Mouse (Mus musculus) heart, embryonic 13.5 days (tissue): ENCODE measurements around the gene Ost4. TPM values are rescaled to one million over a fixed set of nuclear protein-coding genes. Genes with fewer than 3 reads are reported as not detected.

Experiments
- ATAC-seq: fragments of 200-750 bp; cut with Nextera tagmentation; 2 replicates; pipeline ENCODE4 v1.8.0; 2017; ENCODE audit warnings: moderate TSS enrichment; ENCODE audit not compliant: insufficient number of reproducible peaks, low FRiP score, low TSS enrichment; ENCODE audit errors: extremely low read depth
- H3K27ac ChIP-seq: fragments of 300-500 bp; sonication (generic); replicated peaks from 2 replicates; pipeline ENCODE4 v1.5.1; 2015; ENCODE audit warnings: moderate library complexity, mild to moderate bottlenecking, inconsistent platforms
- H3K27me3 ChIP-seq: fragments of 300-500 bp; sonication (generic); replicated peaks from 2 replicates; pipeline ENCODE4 v1.6.1; 2015; ENCODE audit warnings: mild to moderate bottlenecking, inconsistent platforms
- H3K36me3 ChIP-seq: fragments of 300-500 bp; sonication (generic); 2 replicates; pipeline ENCODE4 v1.6.1; 2015; ENCODE audit warnings: mild to moderate bottlenecking, inconsistent platforms
- H3K4me1 ChIP-seq: fragments of 300-500 bp; sonication (generic); 2 replicates; pipeline ENCODE4 v1.6.1; 2015; ENCODE audit warnings: inconsistent platforms
- H3K4me2 ChIP-seq: fragments of 300-500 bp; sonication (generic); 2 replicates; pipeline ENCODE4 v1.6.1; 2015; ENCODE audit warnings: inconsistent platforms, mild to moderate bottlenecking, moderate library complexity
- H3K4me3 ChIP-seq: fragments of 300-500 bp; sonication (generic); 2 replicates; pipeline ENCODE4 v1.5.1; 2015; ENCODE audit warnings: moderate library complexity, mild to moderate bottlenecking, inconsistent platforms
- H3K9ac ChIP-seq: fragments of 300-500 bp; sonication (generic); 2 replicates; pipeline ENCODE4 v1.6.1; 2015; ENCODE audit warnings: inconsistent platforms, mild to moderate bottlenecking, moderate library complexity
- H3K9me3 ChIP-seq: fragments of 300-500 bp; sonication (generic); 2 replicates; pipeline ENCODE4 v1.6.1; 2016; ENCODE audit warnings: inconsistent platforms
- WGBS: fragments of 180-500 bp; shearing (Covaris S2); methylation state at CpG from one replicate; pipeline ENCODE4 v1.1.7; 2015; ENCODE audit warnings: mixed read lengths; 5-methylcytosine and 5-hydroxymethylcytosine counted together
- polyA plus RNA-seq: library from polyadenylated mRNA; unstranded; fragments of >200 nt; fragmentation: Nextera tagmentation; extraction: Ambion mirVana; gene quantifications from 2 replicates; pipeline ENCODE4 v1.2.1, GENCODE M21; 2015

Ost4 gene
- polyA plus RNA-seq, 1 experiment from 2014 or later = 421 TPM

DNA sequence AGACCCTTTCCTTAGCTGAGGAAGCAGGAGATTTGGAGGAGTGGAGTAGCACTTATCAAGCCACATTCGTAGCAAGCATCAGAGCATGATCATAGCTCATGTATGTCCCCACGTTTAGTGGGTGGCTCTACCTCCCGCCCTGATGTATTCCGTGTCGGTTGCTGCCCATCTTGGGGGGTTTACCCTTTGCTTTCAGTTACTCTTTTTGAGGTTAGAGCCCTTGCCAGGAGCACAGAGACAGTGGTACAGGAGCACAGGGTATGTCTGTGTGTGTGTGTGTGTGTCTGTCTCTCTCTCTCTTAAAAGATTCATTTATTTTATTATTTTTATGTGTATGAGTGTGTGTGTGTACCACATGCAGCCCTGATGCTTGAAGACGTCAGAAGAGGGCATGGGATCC, 15.5 kb upstream of the Ost4 start:
- no peak for ATAC-seq
- Histone ChIP-seq H3K27ac (no peak overlapping the region), H3K4me3 (peak overlapping the region; percentile 64; the same call in 1 of the 2 replicates), H3K36me3 (peaks cover 30% of the 10 kb centered on the region), H3K4me2 (peak overlapping the region; percentile 79), H3K9me3 (no peaks in the 10 kb centered on the region), H3K4me1 (peaks cover 36% of the 10 kb centered on the region), H3K9ac (peak overlapping the region; percentile 81; the same call in 1 of the 2 replicates), H3K27me3 (peaks cover 2% of the 10 kb centered on the region; the same call in 1 of the 2 replicates)
- WGBS = 74% methylated on average over 6 of the region's 6 CpGs

DNA sequence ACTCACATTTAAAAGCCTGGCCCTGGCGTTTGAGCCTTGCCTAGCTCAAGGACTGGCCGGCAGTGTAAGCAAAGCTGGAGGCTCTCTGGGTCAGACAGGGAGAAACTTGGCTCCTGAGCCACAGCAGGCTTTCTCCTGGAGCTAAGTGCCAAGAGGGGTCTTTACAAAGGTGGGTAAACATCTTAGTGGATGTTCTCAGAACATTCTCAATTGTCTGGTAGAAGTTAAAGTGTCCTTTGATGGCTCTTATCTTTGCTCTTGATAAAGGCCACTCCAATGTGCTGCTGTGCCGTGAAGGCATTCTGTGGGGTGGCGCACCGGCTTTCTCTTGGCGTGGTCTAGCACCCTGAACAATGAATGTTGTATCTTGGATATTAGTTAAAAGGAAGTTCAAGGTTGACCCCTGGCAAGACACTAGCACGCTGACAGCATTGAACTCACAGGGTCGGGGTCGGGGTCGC, 15.0 kb upstream of the Ost4 start:
- peak overlapping the region; percentile 81 for H3K27ac ChIP-seq
- peak overlapping the region; percentile 81 for H3K9ac ChIP-seq
- ATAC-seq = no peak
- H3K27me3 ChIP-seq = peaks cover 2% of the 10 kb centered on the region; the same call in 1 of the 2 replicates
- H3K4me3 ChIP-seq = peak overlapping the region; percentile 64
- WGBS = 44% methylated on average over 10 of the region's 10 CpGs
- H3K4me1 ChIP-seq = peaks cover 35% of the 10 kb centered on the region
- peak overlapping the region; percentile 79 for H3K4me2 ChIP-seq
- H3K36me3 ChIP-seq = peaks cover 35% of the 10 kb centered on the region
- H3K9me3 ChIP-seq = no peaks in the 10 kb centered on the region

DNA sequence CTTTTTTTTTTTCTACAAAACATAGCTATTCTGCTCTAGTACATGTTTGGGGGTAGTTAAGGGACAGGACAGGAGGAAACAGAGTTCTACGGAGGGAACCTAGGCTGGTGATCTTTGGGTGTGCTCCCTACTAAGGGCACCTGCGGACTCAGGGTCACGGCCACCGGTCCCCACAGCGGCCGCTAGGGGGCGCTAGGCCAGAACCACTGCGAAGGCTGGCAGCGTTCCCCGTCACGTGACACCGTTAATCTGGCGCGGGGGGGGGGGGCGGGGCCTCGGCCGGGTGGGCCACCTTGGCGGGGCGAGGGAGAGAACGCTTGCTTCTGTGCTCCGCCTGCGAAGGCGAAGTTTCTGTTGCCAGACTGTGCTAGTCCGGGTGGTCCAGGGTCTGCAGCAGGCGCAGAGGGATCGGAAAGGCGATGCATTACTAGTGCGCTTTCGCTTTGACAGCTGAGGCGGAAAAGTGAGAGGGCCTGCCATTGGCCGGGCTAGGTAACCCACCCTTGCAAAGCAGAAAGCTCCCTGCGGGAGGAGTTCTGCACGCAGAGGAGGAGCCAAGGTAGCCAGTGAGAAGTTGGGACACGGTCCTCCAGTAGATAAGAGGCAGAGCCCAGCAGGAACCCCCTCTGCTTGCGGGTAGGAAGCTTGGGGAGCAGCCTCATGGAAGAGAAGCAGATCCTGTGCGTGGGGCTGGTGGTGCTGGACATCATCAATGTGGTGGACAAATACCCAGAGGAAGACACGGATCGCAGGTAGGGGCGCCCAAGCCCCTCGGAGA, 13.9 kb upstream of the Ost4 start, which contains the start of gene Khk:
Gene Khk, plus strand, starts transcription at position 176 of the 778 bp plus-strand sequence.
- H3K4me1 ChIP-seq = peaks cover 46% of the 10 kb centered on the region
- WGBS = under 1% methylated on average over 39 of the region's 40 CpGs
- ATAC-seq = peak; percentile 72

GRCm38 (mm10) chr5:30920621-30921020, 13.0 kb upstream of the Ost4 start:
- Histone ChIP-seq H3K4me3 (0 out of 2 replicates have a peak overlapping the region, but pooled peaks have one; percentile 64), H3K4me2 (peak overlapping the region; percentile 79), H3K27ac (no peak overlapping the region), H3K9ac (peak overlapping the region; percentile 61; the same call in 1 of the 2 replicates), H3K4me1 (peaks cover 54% of the 10 kb centered on the region), H3K9me3 (no peaks in the 10 kb centered on the region), H3K36me3 (peaks cover 46% of the 10 kb centered on the region), H3K27me3 (peaks cover 2% of the 10 kb centered on the region; the same call in 1 of the 2 replicates)
- WGBS = 61% methylated on average over 19 of the region's 19 CpGs
- no peak for ATAC-seq

More for the DNA sequence above, 13.9 kb upstream of the Ost4 start, which contains the start of gene Khk:
- Histone ChIP-seq H3K9ac (peak within 1 kb of the TSS; percentile 81), H3K27ac (peak within 1 kb of the TSS; percentile 81), H3K27me3 (peaks cover 2% of the 10 kb centered on the region; the same call in 1 of the 2 replicates), H3K9me3 (no peaks in the 10 kb centered on the region), H3K4me3 (peak within 1 kb of the TSS; percentile 64), H3K36me3 (peaks cover 46% of the 10 kb centered on the region), H3K4me2 (peak within 1 kb of the TSS; percentile 79)

- ATAC-seq = no peak
- Histone ChIP-seq H3K9ac (peak overlapping the region; percentile 15; the same call in 1 of the 2 replicates), H3K27me3 (no peaks in the 10 kb centered on the region; the same call in 1 of the 2 replicates), H3K36me3 (peaks cover 46% of the 10 kb centered on the region), H3K4me1 (peaks cover 60% of the 10 kb centered on the region), H3K27ac (no peak overlapping the region), H3K9me3 (no peaks in the 10 kb centered on the region), H3K4me3 (no peak overlapping the region), H3K4me2 (peak overlapping the region; percentile 79; the same call in 1 of the 2 replicates)
- WGBS = 67% methylated on average over 11 of the region's 11 CpGs
Measured at GRCm38 (mm10) chr5:30919831-30920614, 12.4 kb upstream of the Ost4 start.

- ATAC-seq = no peak
- Histone ChIP-seq H3K36me3 (peaks cover 46% of the 10 kb centered on the region), H3K4me1 (peaks cover 73% of the 10 kb centered on the region), H3K4me3 (no peak overlapping the region), H3K9me3 (no peaks in the 10 kb centered on the region), H3K27me3 (no peaks in the 10 kb centered on the region), H3K9ac (0 out of 2 replicates have a peak overlapping the region, but pooled peaks have one; percentile 14), H3K27ac (no peak overlapping the region), H3K4me2 (no peak overlapping the region)
- 79% methylated on average over 8 of the region's 8 CpGs for WGBS
Measured at GRCm38 (mm10) chr5:30918691-30919090, 11.1 kb upstream of the Ost4 start.

- Histone ChIP-seq H3K4me2 (no peak overlapping the region), H3K27me3 (no peaks in the 10 kb centered on the region), H3K4me3 (no peak overlapping the region), H3K9me3 (no peaks in the 10 kb centered on the region), H3K9ac (peak overlapping the region; percentile 41; the same call in 1 of the 2 replicates), H3K27ac (no peak overlapping the region), H3K4me1 (peaks cover 76% of the 10 kb centered on the region), H3K36me3 (peaks cover 46% of the 10 kb centered on the region)
- 86% methylated on average over 31 of the region's 31 CpGs for WGBS
- no peak for ATAC-seq
Measured at GRCm38 (mm10) chr5:30917891-30918670, 10.5 kb upstream of the Ost4 start.

- H3K27me3 ChIP-seq = no peaks in the 10 kb centered on the region
- H3K9me3 ChIP-seq = no peaks in the 10 kb centered on the region
- H3K4me3 ChIP-seq = no peak overlapping the region
- H3K36me3 ChIP-seq = peaks cover 46% of the 10 kb centered on the region
- peak overlapping the region; percentile 41 for H3K9ac ChIP-seq
- peaks cover 76% of the 10 kb centered on the region for H3K4me1 ChIP-seq
- WGBS = 81% methylated on average over 11 of the region's 11 CpGs
- H3K27ac ChIP-seq = no peak overlapping the region
- ATAC-seq = no peak
- no peak overlapping the region for H3K4me2 ChIP-seq
Measured at GRCm38 (mm10) chr5:30917348-30917747, 9.8 kb upstream of the Ost4 start.

DNA sequence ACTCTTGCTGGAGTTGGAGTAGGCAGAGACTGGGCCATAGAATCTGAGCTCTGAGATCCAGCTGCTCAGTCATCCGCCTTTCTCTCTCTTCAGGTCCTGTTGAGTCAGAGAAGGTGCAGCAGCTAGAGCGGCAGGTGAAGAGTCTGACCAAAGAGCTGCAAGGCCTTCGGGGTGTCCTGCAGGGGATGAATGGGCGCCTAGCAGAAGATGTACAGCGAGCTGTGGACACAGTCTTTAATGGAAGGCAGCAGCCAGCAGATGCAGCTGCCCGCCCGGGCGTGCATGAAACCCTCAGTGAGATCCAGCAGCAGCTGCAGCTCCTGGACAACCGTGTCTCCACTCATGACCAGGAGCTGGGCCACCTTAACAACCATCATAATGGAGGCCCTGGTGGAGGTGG, 9.3 kb upstream of the Ost4 start:
- WGBS = 91% methylated on average over 9 of the region's 9 CpGs

GRCm38 (mm10) chr5:30915974-30916433, 8.4 kb upstream of the Ost4 start:
- whole genome bisulfite sequencing = 2% methylated on average over 7 of the region's 7 CpGs
- Histone ChIP-seq H3K36me3 (peaks cover 44% of the 10 kb centered on the region), H3K4me2 (peak overlapping the region; percentile 79), H3K9ac (peak overlapping the region; percentile 83), H3K27ac (peak overlapping the region; percentile 96), H3K4me1 (peaks cover 79% of the 10 kb centered on the region), H3K27me3 (no peaks in the 10 kb centered on the region), H3K9me3 (no peaks in the 10 kb centered on the region), H3K4me3 (peak overlapping the region; percentile 59)
- peak; percentile 58; the same call in 1 of the 2 replicates for ATAC-seq

More for the DNA sequence above, 9.3 kb upstream of the Ost4 start:
- 0 out of 2 replicates have a peak overlapping the region, but pooled peaks have one; percentile 3 for H3K9ac ChIP-seq
- no peaks in the 10 kb centered on the region for H3K9me3 ChIP-seq
- peaks cover 76% of the 10 kb centered on the region for H3K4me1 ChIP-seq
- no peak for ATAC-seq
- no peaks in the 10 kb centered on the region for H3K27me3 ChIP-seq
- no peak overlapping the region for H3K4me3 ChIP-seq
- H3K4me2 ChIP-seq = peak overlapping the region; percentile 79
- H3K36me3 ChIP-seq = peaks cover 46% of the 10 kb centered on the region
- peak overlapping the region; percentile 96 for H3K27ac ChIP-seq
